In genomic region chr3:110460192-110460591, GRCm38 (mm10) we compare ENCODE assay signal across 24 mouse cellular contexts.
"Had no signal": no experiment of that assay in that cellular context is flagged by ENCODE, and none has a peak within 500 bp of the region (broad histone marks: within the 10 kb centered on the region; RNA-seq: fewer than 3 reads in every experiment).

No protein-coding gene starts in this region.

- ATAC-seq: hindbrain, embryonic 16.5 days; inflammation-experienced regulatory T-cells, adult 6 months had no signal

- H3K4me2 ChIP-seq: heart, embryonic 12.5 days; hindbrain, embryonic 12.5 days; hindbrain, embryonic 14.5 days; limb, embryonic 13.5 days; limb, embryonic 15.5 days; liver, embryonic 11.5 days; liver, embryonic 13.5 days; liver, embryonic 15.5 days had no signal

- H3K9ac ChIP-seq: heart, embryonic 12.5 days; hindbrain, embryonic 12.5 days; hindbrain, embryonic 14.5 days; limb, embryonic 13.5 days; limb, embryonic 15.5 days; liver, embryonic 13.5 days; liver, embryonic 15.5 days had no signal

- H3K9me3 ChIP-seq: heart, embryonic 10.5 days; heart, embryonic 12.5 days; hindbrain, embryonic 10.5 days; hindbrain, embryonic 12.5 days; limb, embryonic 13.5 days; limb, embryonic 15.5 days; liver, embryonic 13.5 days; liver, embryonic 15.5 days had no signal

- H3K4me3 ChIP-seq: gastrocnemius, adult 2 months; heart, embryonic 10.5 days; heart, embryonic 12.5 days; hindbrain, embryonic 10.5 days; hindbrain, embryonic 12.5 days; limb, embryonic 13.5 days; limb, embryonic 15.5 days; liver, embryonic 13.5 days; liver, embryonic 15.5 days had no signal

- H3K27ac ChIP-seq: gastrocnemius, adult 2 months; heart, embryonic 10.5 days; hindbrain, embryonic 10.5 days; hindbrain, embryonic 12.5 days; hindbrain, embryonic 14.5 days; kidney, postnatal 0 days; limb, embryonic 13.5 days; limb, embryonic 15.5 days; liver, embryonic 13.5 days; liver, embryonic 15.5 days had no signal

- H3K36me3 ChIP-seq: heart, embryonic 10.5 days; heart, embryonic 12.5 days; hindbrain, embryonic 10.5 days; hindbrain, embryonic 12.5 days; limb, embryonic 13.5 days; limb, embryonic 15.5 days; liver, embryonic 13.5 days; liver, embryonic 15.5 days had no signal

- H3K27me3 ChIP-seq: heart, embryonic 12.5 days; hindbrain, embryonic 12.5 days; limb, embryonic 13.5 days; limb, embryonic 15.5 days; liver, embryonic 13.5 days; liver, embryonic 15.5 days had no signal

- DNase-seq: gastrocnemius, adult 2 months; gastrocnemius, postnatal 10 days; gastrocnemius, postnatal 25 days; heart, adult 18-20 months; heart, postnatal 10 days; heart, postnatal 4 days; kidney, postnatal 25 days; layer of hippocampus, adult 9-11 months; layer of hippocampus, postnatal 36 days; left cerebral cortex, postnatal 4 days; liver, embryonic 13.5 days; lung, adult 18-20 months had no signal

- H3K4me1 ChIP-seq: heart, embryonic 10.5 days; heart, embryonic 12.5 days; hindbrain, embryonic 10.5 days; hindbrain, embryonic 12.5 days; limb, embryonic 13.5 days; limb, embryonic 15.5 days; liver, embryonic 13.5 days; liver, embryonic 15.5 days had no signal
